Mouse (Mus musculus) kidney, adult 2 months (tissue): ENCODE results near the gene Eml4. TPM values are rescaled to one million over a fixed set of nuclear protein-coding genes. Genes with fewer than 3 reads are reported as not detected.

Experiments used
- DNase-seq: peaks from one replicate; pipeline ENCODE4 v3.0.0; 2021
- H3K27ac ChIP-seq: fragments of 200-500 bp; 2 replicates; pipeline ENCODE4 v1.5.1; 2012; ENCODE audit warnings: low read depth, low read length, control low read depth, inconsistent platforms; ENCODE audit not compliant: insufficient read depth
- H3K27me3 ChIP-seq: fragments of 200-500 bp; replicated peaks from 2 replicates; pipeline ENCODE4 v1.6.1; 2012; ENCODE audit warnings: mild to moderate bottlenecking, moderate library complexity, low read length, inconsistent platforms; ENCODE audit not compliant: control insufficient read depth, insufficient read depth
- H3K36me3 ChIP-seq: fragments of 200-500 bp; 2 replicates; pipeline ENCODE4 v1.6.1; 2012; ENCODE audit warnings: mild to moderate bottlenecking, moderate library complexity, low read length, inconsistent platforms; ENCODE audit not compliant: control insufficient read depth, insufficient read depth
- H3K4me1 ChIP-seq: fragments of 200-500 bp; 2 replicates; pipeline ENCODE4 v1.6.1; 2011; ENCODE audit warnings: low read length; ENCODE audit not compliant: control insufficient read depth, insufficient read depth
- H3K4me3 ChIP-seq: fragments of 200-500 bp; 2 replicates; pipeline ENCODE4 v1.5.1; 2011; ENCODE audit warnings: mild to moderate bottlenecking, low read depth, low read length, control low read depth; ENCODE audit not compliant: insufficient read depth
- CTCF ChIP-seq: fragments of 200-500 bp; conservative IDR thresholded peaks from 2 replicates; pipeline ENCODE4 v1.5.1; 2011; ENCODE audit warnings: low read depth, mild to moderate bottlenecking, control low read depth, low read length, moderate library complexity, mixed read lengths; ENCODE audit not compliant: insufficient read depth, insufficient read length
- POLR2A ChIP-seq: fragments of 200-500 bp; IDR thresholded peaks from one replicate; pipeline ENCODE4 v1.6.1; 2011; ENCODE audit warnings: low read depth, low read length, control low read depth
- WGBS: fragments of 180-500 bp; shearing (Covaris S2); methylation state at CpG from one replicate; pipeline ENCODE4 v1.1.7; 2018; 5-methylcytosine and 5-hydroxymethylcytosine counted together
- polyA plus RNA-seq: library from polyadenylated mRNA; depleted of rRNA; stranded (reverse); fragments of >200 nt; gene quantifications from 2 replicates; pipeline ENCODE4 v1.2.3, GENCODE M21; 2012

Gene Eml4
- polyA plus RNA-seq, 1 experiment, result 7.1 TPM

- H3K36me3 ChIP-seq, result no peaks in the 10 kb centered on the region
- no peak for DNase-seq
- TF ChIP-seq POLR2A (no peak), CTCF (no peak)
- H3K4me1 ChIP-seq, result peaks cover 3% of the 10 kb centered on the region; the same call in 1 of the 2 replicates
- 76% methylated on average over 11 of the region's 11 CpGs for WGBS
- H3K27me3 ChIP-seq, result no peaks in the 10 kb centered on the region
- no peak overlapping the region for H3K4me3 ChIP-seq
- H3K27ac ChIP-seq, result no peak overlapping the region
These were observed 26.5 kb upstream of the Eml4 start for GRCm38 (mm10) chr17:83324269-83324616.

GRCm38 (mm10) chr17:83335183-83335584 lies 15.5 kb upstream of the Eml4 start:
- TF ChIP-seq POLR2A (no peak), CTCF (no peak)

DNA sequence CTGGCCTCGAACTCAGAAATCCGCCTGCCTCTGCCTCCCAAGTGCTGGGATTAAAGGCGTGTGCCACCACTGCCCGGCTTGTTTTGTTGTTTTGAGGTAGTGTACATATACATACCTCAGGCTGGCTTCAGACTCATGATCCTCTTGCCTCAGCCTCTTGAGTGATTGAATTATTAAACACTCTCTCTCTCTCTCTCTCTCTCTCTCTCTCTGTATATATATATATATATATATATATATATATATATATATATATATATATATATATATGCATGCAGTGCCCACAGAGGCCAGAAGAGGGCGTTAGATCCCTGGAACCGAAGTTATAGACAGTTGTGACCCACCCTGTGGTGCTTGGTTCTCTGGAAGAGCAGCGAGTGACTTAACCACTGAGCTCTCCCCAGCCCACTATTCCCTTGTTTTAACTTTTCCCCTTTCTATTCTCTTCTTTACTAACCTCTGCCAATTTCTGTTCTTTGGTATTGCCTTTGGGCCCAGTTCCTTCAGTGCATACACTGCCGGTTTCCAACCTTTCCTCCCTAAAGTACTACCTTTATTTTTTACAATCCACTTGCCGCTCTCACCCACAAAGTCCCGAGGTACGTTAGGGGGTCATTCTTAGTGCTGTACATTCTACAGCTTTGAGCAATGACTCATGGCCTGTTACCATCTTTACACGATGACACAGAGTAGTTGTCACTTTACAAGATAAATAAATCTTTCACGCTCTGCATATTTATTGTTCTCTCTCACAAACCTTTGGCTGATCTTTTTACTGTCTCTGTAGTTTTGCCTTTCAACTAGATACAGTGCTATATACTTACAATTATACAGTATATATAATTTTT lies 13.5 kb upstream of the Eml4 start:
- Histone ChIP-seq H3K27me3 (no peaks in the 10 kb centered on the region), H3K27ac (no peak overlapping the region), H3K4me3 (no peak overlapping the region), H3K4me1 (no peaks in the 10 kb centered on the region), H3K36me3 (no peaks in the 10 kb centered on the region)
- DNase-seq, result no peak
- 73% methylated on average over 13 of the region's 13 CpGs for WGBS
- TF ChIP-seq CTCF (0 out of 2 replicates have a peak, but pooled peaks have one; percentile 11), POLR2A (no peak)

More at GRCm38 (mm10) chr17:83335183-83335584, 15.5 kb upstream of the Eml4 start:
- Histone ChIP-seq H3K4me1 (peaks cover 5% of the 10 kb centered on the region; the same call in 1 of the 2 replicates), H3K27me3 (no peaks in the 10 kb centered on the region), H3K36me3 (no peaks in the 10 kb centered on the region), H3K4me3 (peak overlapping the region; percentile 30; the same call in 1 of the 2 replicates), H3K27ac (no peak overlapping the region)
- no peak for DNase-seq
- WGBS, result 39% methylated on average over 13 of the region's 13 CpGs

DNA sequence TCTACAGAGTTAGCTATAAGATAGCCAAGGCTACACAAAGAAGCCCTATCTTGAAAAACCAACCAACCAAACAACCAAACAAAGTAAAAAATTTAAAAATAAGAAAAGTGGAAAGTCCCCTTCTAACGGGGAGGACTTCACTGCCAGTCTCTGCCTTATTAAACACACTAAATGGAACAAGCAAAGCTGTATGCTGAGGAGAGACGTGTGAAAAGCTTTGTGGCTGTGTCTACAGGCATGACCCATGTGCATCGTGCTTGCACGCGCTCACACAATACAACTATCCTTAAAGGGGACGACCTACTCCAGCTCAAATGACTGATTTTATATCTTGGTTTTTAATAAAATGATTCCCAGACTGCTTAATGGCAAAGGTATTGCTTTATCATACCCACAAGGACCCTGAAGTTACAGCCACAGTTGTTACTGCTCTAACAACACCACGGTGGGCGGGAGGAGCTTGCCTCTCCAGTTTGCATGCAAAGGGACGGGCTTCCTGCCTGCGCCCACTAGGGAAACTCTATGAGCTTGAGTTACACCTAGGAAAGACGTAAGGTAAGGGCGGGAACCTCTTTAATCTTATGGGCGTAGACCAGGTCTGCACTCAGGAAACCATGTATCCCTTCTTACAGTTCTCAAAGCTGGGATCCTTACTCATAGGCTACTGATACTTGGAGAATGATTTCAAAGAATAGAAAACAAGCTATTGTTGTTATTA lies 11.2 kb upstream of the Eml4 start:
- H3K36me3 ChIP-seq, result no peaks in the 10 kb centered on the region
- DNase-seq, result no peak
- no peak overlapping the region for H3K4me3 ChIP-seq
- no peaks in the 10 kb centered on the region for H3K27me3 ChIP-seq
- WGBS, result 84% methylated on average over 13 of the region's 13 CpGs
- TF ChIP-seq CTCF (no peak), POLR2A (no peak)
- no peak overlapping the region for H3K27ac ChIP-seq
- no peaks in the 10 kb centered on the region for H3K4me1 ChIP-seq

GRCm38 (mm10) chr17:83340895-83341524 lies 9.7 kb upstream of the Eml4 start:
- 68% methylated on average over 16 of the region's 16 CpGs for WGBS
- no peak overlapping the region for H3K4me3 ChIP-seq
- no peak overlapping the region for H3K27ac ChIP-seq
- no peaks in the 10 kb centered on the region for H3K27me3 ChIP-seq
- DNase-seq, result no peak
- TF ChIP-seq POLR2A (no peak), CTCF (no peak)
- H3K4me1 ChIP-seq, result no peaks in the 10 kb centered on the region
- no peaks in the 10 kb centered on the region for H3K36me3 ChIP-seq

- no peak overlapping the region for H3K4me3 ChIP-seq
- TF ChIP-seq POLR2A, result no peak
- TF ChIP-seq CTCF, result no peak
- DNase-seq, result no peak
- H3K27ac ChIP-seq, result no peak overlapping the region
- WGBS, result 66% methylated on average over 7 of the region's 7 CpGs
- H3K36me3 ChIP-seq, result no peaks in the 10 kb centered on the region
- no peaks in the 10 kb centered on the region for H3K27me3 ChIP-seq
- no peaks in the 10 kb centered on the region for H3K4me1 ChIP-seq
These were observed 6.5 kb upstream of the Eml4 start for GRCm38 (mm10) chr17:83344226-83344625.
